Mouse (Mus musculus): ENCODE measurements at regions not wholly inside any gene's neighbourhood (a gene's known extent, or its start where the extent isn't known, plus 50 kb on each side); places are given as distances from the start of the nearest gene placed in this dataset.

- TF ChIP-seq CTCF (IDR thresholded peaks at IDR 0.05; ENCODE audit: low read depth) (no peak), EP300 (IDR thresholded peaks at IDR 0.05; ENCODE audit: low read depth) (no peak)
Measured at GRCm38 (mm10) chr12:112350733-112351132, 138.5 kb upstream of the A530016L24Rik start.

All from heart, postnatal 0 days (tissue).